8 mouse cellular contexts compared by ENCODE assay signal in the genomic region with DNA sequence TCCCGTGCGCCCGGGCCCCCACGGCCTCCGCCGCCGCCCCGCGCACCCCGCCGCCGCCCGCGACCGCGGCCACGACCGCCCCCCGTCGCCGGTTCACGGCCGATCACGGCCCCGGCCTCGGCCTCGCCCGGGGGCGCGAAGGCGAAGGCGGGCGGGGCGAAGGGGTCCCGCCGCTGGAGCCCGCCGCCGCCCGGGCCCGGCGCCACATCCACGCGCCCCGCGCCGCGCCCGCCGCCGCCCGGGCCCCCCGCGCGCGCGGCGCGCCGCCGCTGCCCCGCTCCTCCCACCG. TPM values are rescaled to one million over a fixed set of nuclear protein-coding genes. Genes with fewer than 3 reads are reported as not detected.
DNase-seq lines count a peak whose midpoint lies in the region; ATAC-seq and TF ChIP-seq lines count a peak whose summit lies in the region.

A gene (minus strand): TSS at position 41 of the 289 bp plus-strand sequence.

- TF ChIP-seq POLR2A in limb, embryonic 14.5 days (IDR thresholded peaks at IDR 0.05; ENCODE audit: borderline replicate concordance, extremely low read depth, insufficient read depth, insufficient read length) = no peak

- H3K27ac ChIP-seq in lung, embryonic 16.5 days (ENCODE audit: low read length) = peak within 1 kb of the TSS; percentile 97
- H3K27ac ChIP-seq in embryonic facial prominence, embryonic 15.5 days (replicated peaks) = peak within 1 kb of the TSS; percentile 97
- H3K27ac ChIP-seq in limb, embryonic 14.5 days (replicated peaks; ENCODE audit: low read depth, low read length) = peak within 1 kb of the TSS; percentile 94
- H3K27ac ChIP-seq in stomach, embryonic 16.5 days (ENCODE audit: low read length) = peak within 1 kb of the TSS; percentile 96

- intact Hi-C loops in heart, postnatal 36 days (cut with DNase I) = no loop called here

- peak within 1 kb of the TSS; percentile 90 for H3K4me3 ChIP-seq in lung, embryonic 16.5 days (ENCODE audit: low read length)
- peak within 1 kb of the TSS; percentile 87 for H3K4me3 ChIP-seq in embryonic facial prominence, embryonic 15.5 days (replicated peaks)
- H3K4me3 ChIP-seq in limb, embryonic 14.5 days (replicated peaks; ENCODE audit: low read length) = peak within 1 kb of the TSS; percentile 90
- peak within 1 kb of the TSS; percentile 63 for H3K4me3 ChIP-seq in stomach, embryonic 16.5 days (replicated peaks; ENCODE audit: low read length)

- no peak for DNase-seq in lung, postnatal 36 days
- no peak for DNase-seq in heart, postnatal 36 days
- DNase-seq in limb, embryonic 14.5 days (ENCODE audit: low spot score) = no peak
- no peak for DNase-seq in cerebellum, postnatal 4 days (ENCODE audit: low spot score in 2 of 2)
- DNase-seq in right cerebral cortex, postnatal 4 days = no peak

- ATAC-seq in lung, embryonic 16.5 days (ENCODE audit: low read depth) = no peak
- ATAC-seq in embryonic facial prominence, embryonic 15.5 days (ENCODE audit: insufficient number of reproducible peaks, low FRiP score, low TSS enrichment, low read depth) = no peak
- no peak for ATAC-seq in limb, embryonic 14.5 days (ENCODE audit: low FRiP score, low read depth)
- no peak for ATAC-seq in stomach, embryonic 16.5 days (ENCODE audit: insufficient read depth, low FRiP score)

- H3K9ac ChIP-seq in lung, embryonic 16.5 days (ENCODE audit: low read length) = peak within 1 kb of the TSS; percentile 94
- H3K9ac ChIP-seq in embryonic facial prominence, embryonic 15.5 days = peak within 1 kb of the TSS; percentile 93
- H3K9ac ChIP-seq in limb, embryonic 14.5 days (ENCODE audit: low read depth, low read length, severe bottlenecking) = peak within 1 kb of the TSS; percentile 94
- peak within 1 kb of the TSS; percentile 98 for H3K9ac ChIP-seq in stomach, embryonic 16.5 days (ENCODE audit: low read length)

- no peaks in the 10 kb centered on the region for H3K9me3 ChIP-seq in lung, embryonic 16.5 days (ENCODE audit: control insufficient read depth, low read length)
- H3K9me3 ChIP-seq in embryonic facial prominence, embryonic 15.5 days (replicated peaks) = no peaks in the 10 kb centered on the region
- H3K9me3 ChIP-seq in limb, embryonic 14.5 days (ENCODE audit: control insufficient read depth, low read length) = no peaks in the 10 kb centered on the region
- H3K9me3 ChIP-seq in stomach, embryonic 16.5 days (replicated peaks; ENCODE audit: control insufficient read depth, low read length) = no peaks in the 10 kb centered on the region

- peak within 1 kb of the TSS; percentile 97 for H3K4me2 ChIP-seq in lung, embryonic 16.5 days (ENCODE audit: low read depth, low read length)
- H3K4me2 ChIP-seq in embryonic facial prominence, embryonic 15.5 days (replicated peaks) = peak within 1 kb of the TSS; percentile 90
- peak within 1 kb of the TSS; percentile 98 for H3K4me2 ChIP-seq in limb, embryonic 14.5 days (replicated peaks; ENCODE audit: low read depth, low read length, severe bottlenecking)
- peak within 1 kb of the TSS; percentile 100 for H3K4me2 ChIP-seq in stomach, embryonic 16.5 days (ENCODE audit: low read depth, low read length)

- no peaks in the 10 kb centered on the region for H3K36me3 ChIP-seq in lung, embryonic 16.5 days (ENCODE audit: control insufficient read depth, insufficient read depth, low read length)
- no peaks in the 10 kb centered on the region for H3K36me3 ChIP-seq in embryonic facial prominence, embryonic 15.5 days
- H3K36me3 ChIP-seq in limb, embryonic 14.5 days (ENCODE audit: control insufficient read depth, insufficient read depth, low read length) = peaks cover 17% of the 10 kb centered on the region
- no peaks in the 10 kb centered on the region for H3K36me3 ChIP-seq in stomach, embryonic 16.5 days (ENCODE audit: control insufficient read depth, insufficient read depth, low read length)

- no peaks in the 10 kb centered on the region for H3K27me3 ChIP-seq in lung, embryonic 16.5 days (ENCODE audit: control insufficient read depth, insufficient read depth, low read depth, low read length)
- H3K27me3 ChIP-seq in embryonic facial prominence, embryonic 15.5 days = no peaks in the 10 kb centered on the region
- H3K27me3 ChIP-seq in limb, embryonic 14.5 days (ENCODE audit: control insufficient read depth, insufficient read depth, low read length) = no peaks in the 10 kb centered on the region
- H3K27me3 ChIP-seq in stomach, embryonic 16.5 days (ENCODE audit: control insufficient read depth, insufficient read depth, low read length) = no peaks in the 10 kb centered on the region

- WGBS in lung, embryonic 16.5 days = 1% methylated on average over 28 of the region's 63 CpGs
- WGBS in embryonic facial prominence, embryonic 15.5 days = 0% methylated on average over 25 of the region's 63 CpGs
- 0% methylated on average over 9 of the region's 63 CpGs for WGBS in limb, embryonic 14.5 days
- WGBS in stomach, embryonic 16.5 days = 2% methylated on average over 40 of the region's 63 CpGs

- H3K4me1 ChIP-seq in lung, embryonic 16.5 days (replicated peaks; ENCODE audit: control insufficient read depth, insufficient read depth, low read length) = peaks cover 37% of the 10 kb centered on the region
- H3K4me1 ChIP-seq in embryonic facial prominence, embryonic 15.5 days = peaks cover 36% of the 10 kb centered on the region
- peaks cover 33% of the 10 kb centered on the region for H3K4me1 ChIP-seq in limb, embryonic 14.5 days (ENCODE audit: control insufficient read depth, insufficient read depth, low read length)
- peaks cover 34% of the 10 kb centered on the region for H3K4me1 ChIP-seq in stomach, embryonic 16.5 days (ENCODE audit: control insufficient read depth, insufficient read depth, low read length)

RNA-seq across cellular contexts. Expression of the gene that starts here (rescaled TPM):
- polyA plus RNA-seq in lung, embryonic 16.5 days (2015; fragmentation: Nextera tagmentation; extraction: Ambion mirVana) = 15.8 and 16.7 TPM in 2 replicates
- 24.4 and 26.3 TPM in 2 replicates for polyA plus RNA-seq in embryonic facial prominence, embryonic 15.5 days (2015; fragmentation: Nextera tagmentation; extraction: Ambion mirVana)
- 10 to 100 TPM; 53.3 to 56.8 TPM for total RNA-seq in heart, postnatal 36 days (2021)
- polyA plus RNA-seq in limb, embryonic 14.5 days (2012; rRNA removed) = 88.7 and 109 TPM in 2 replicates
- 44.0 and 47.5 TPM in 2 replicates for polyA plus RNA-seq in limb, embryonic 14.5 days (2014; fragmentation: Nextera tagmentation; extraction: Ambion mirVana)
- 17.7 and 17.9 TPM in 2 replicates for polyA plus RNA-seq in stomach, embryonic 16.5 days (2015; fragmentation: Nextera tagmentation; extraction: Ambion mirVana)
